Mouse (Mus musculus) Patski (cell line): Measurements from ENCODE around the gene Bcl7c. TPM values are rescaled to one million over a fixed set of nuclear protein-coding genes. Genes with fewer than 3 reads are reported as not detected.
"Not testable (repeated sequence)": the region's sequence is repeated elsewhere in the genome, so short reads cannot be mapped to it uniquely, and the experiment has no call there.

Experiments
- ATAC-seq: fragments of 100-300 bp; one replicate; pipeline ENCODE4 v1.8.0; 2021
- CTCF ChIA-PET: fragments of 350-600 bp; sonication (Branson Sonifier 250); formaldehyde crosslinking; loops from one replicate; lab custom pipeline; 2022; ENCODE audit warnings: inconsistent platforms; lab: Charles Lee
- POLR2A ChIA-PET: fragments of 350-600 bp; sonication (Branson Sonifier 250); formaldehyde crosslinking; loops from one replicate; lab custom pipeline; 2022; ENCODE audit warnings: antibody characterized with exemption, inconsistent platforms; lab: Charles Lee
- DNase-seq: peaks from one replicate; pipeline ENCODE4 v3.0.0-alpha.2; 2011; ENCODE audit warnings: low read depth, low spot score
- H3K27me3 ChIP-seq: fragments of 371-371 bp; one replicate; pipeline ENCODE4 v1.5.1; 2021
- CTCF ChIP-seq: fragments of 100-300 bp; IDR thresholded peaks from one replicate; pipeline ENCODE4 v1.5.1; 2021
- in situ Hi-C: fragments of 300-500 bp; cut with MboI; formaldehyde crosslinking; loops from 3 replicates; pipeline ENCODE4 v1.11.1; 2018; ENCODE audit warnings: low pct_unique_long_range_greater_than_20kb, mixed read lengths
- polyA plus RNA-seq: library from polyadenylated mRNA; unstranded; gene quantifications from one replicate; pipeline ENCODE4 v1.2.3, GENCODE M21; 2021

Gene Bcl7c
- polyA plus RNA-seq, 1 experiment from 2014 or later = 53.6 TPM

- TF ChIP-seq CTCF = no peak
- in situ Hi-C loops = no loop called here
- ATAC-seq (peak; percentile 31), DNase-seq (no peak)
- ChIA-PET CTCF (interaction anchor here (1.0 to 1.4 kb wide), 3 partner anchors 20 to 66 kb away, joined by 3 to 5 read pairs (median 4); partner anchors contain the start of gene Zfp629), POLR2A (interaction anchor here (0.8 to 1.5 kb wide), 3 partner anchors 21 to 23 kb away, joined by 4 to 6 read pairs (median 4); partner anchors contain the start of gene Zfp629)
- H3K27me3 ChIP-seq = no peaks in the 10 kb centered on the region
Observed at GRCm38 (mm10) chr7:127636963-127637362, 71.8 kb downstream of the Bcl7c start.

GRCm38 (mm10) chr7:127631416-127631815, 77.3 kb downstream of the Bcl7c start:
- TF ChIP-seq CTCF = no peak
- in situ Hi-C loops = no loop called here
- ATAC-seq = no peak
- no peaks in the 10 kb centered on the region for H3K27me3 ChIP-seq
- no peak for DNase-seq
- ChIA-PET POLR2A (no interaction called here), CTCF (no interaction called here)

- POLR2A ChIA-PET = no interaction called here
- H3K27me3 ChIP-seq = no peaks in the 10 kb centered on the region
- DNase-seq (no peak), ATAC-seq (no peak)
- in situ Hi-C loops = no loop called here
- TF ChIP-seq CTCF = no peak
- CTCF ChIA-PET = interaction anchor here (1.4 kb wide), 1 partner anchor 11 kb away, joined by 3 read pairs; no protein-coding TSS in a partner anchor
Observed at GRCm38 (mm10) chr7:127628646-127629045, 80.1 kb downstream of the Bcl7c start.

- DNase-seq (no peak), ATAC-seq (no peak)
- no peak for TF ChIP-seq CTCF
- no peaks in the 10 kb centered on the region for H3K27me3 ChIP-seq
- CTCF ChIA-PET = interaction anchor here (1.3 kb wide), 1 partner anchor 10 kb away, joined by 5 read pairs; no protein-coding TSS in a partner anchor
- POLR2A ChIA-PET = interaction anchor here (0.9 to 1.5 kb wide), 2 partner anchors 10 to 11 kb away, joined by 7 read pairs; partner anchors contain the start of gene Zfp629
- in situ Hi-C loops = no loop called here
Observed at GRCm38 (mm10) chr7:127626471-127626870, 82.3 kb downstream of the Bcl7c start.

- TF ChIP-seq CTCF = no peak
- in situ Hi-C loops = no loop called here
- ChIA-PET POLR2A (interaction anchor here (0.9 to 1.5 kb wide), 2 partner anchors 9 to 11 kb away, joined by 7 read pairs; partner anchors contain the start of gene Zfp629), CTCF (interaction anchor here (1.3 kb wide), 1 partner anchor 10 kb away, joined by 5 read pairs; no protein-coding TSS in a partner anchor)
- no peaks in the 10 kb centered on the region for H3K27me3 ChIP-seq
- ATAC-seq (no peak), DNase-seq (no peak)
Observed at GRCm38 (mm10) chr7:127626039-127626438, 82.7 kb downstream of the Bcl7c start.

- DNase-seq, in situ Hi-C loops, ATAC-seq, POLR2A ChIA-PET, H3K27me3 ChIP-seq, CTCF ChIA-PET: not testable (repeated sequence)
Observed at GRCm38 (mm10) chr7:127618402-127618801, 90.3 kb downstream of the Bcl7c start.

GRCm38 (mm10) chr7:127617962-127618361, 90.8 kb downstream of the Bcl7c start:
- no peaks in the 10 kb centered on the region for H3K27me3 ChIP-seq
- in situ Hi-C loops = no loop called here
- ChIA-PET CTCF (no interaction called here), POLR2A (no interaction called here)
- ATAC-seq (no peak), DNase-seq (no peak)
- TF ChIP-seq CTCF = no peak

GRCm38 (mm10) chr7:127616881-127617280, 91.9 kb downstream of the Bcl7c start:
- ATAC-seq = no peak
- ChIA-PET POLR2A (interaction anchor here (0.6 to 1.1 kb wide), 5 partner anchors 10 to 283 kb away, joined by 3 to 7 read pairs (median 4); no protein-coding TSS in a partner anchor), CTCF (interaction anchor here (0.8 to 1.2 kb wide), 3 partner anchors 9 to 127 kb away, joined by 4 to 5 read pairs (median 5); partner anchors contain the start of gene Fbxl19)
- DNase-seq = no peak
- TF ChIP-seq CTCF = no peak
- in situ Hi-C loops = no loop called here
- no peaks in the 10 kb centered on the region for H3K27me3 ChIP-seq

- no peak for TF ChIP-seq CTCF
- ChIA-PET CTCF (interaction anchor here (0.8 to 1.8 kb wide), 7 partner anchors 10 to 128 kb away, joined by 3 to 5 read pairs (median 4); partner anchors contain the start of gene Fbxl19), POLR2A (interaction anchor here (0.6 to 1.6 kb wide), 8 partner anchors 10 to 283 kb away, joined by 3 to 7 read pairs (median 4); no protein-coding TSS in a partner anchor)
- no peaks in the 10 kb centered on the region for H3K27me3 ChIP-seq
- ATAC-seq (no peak), DNase-seq (no peak)
- in situ Hi-C loops = no loop called here
Observed at GRCm38 (mm10) chr7:127616336-127616735, 92.4 kb downstream of the Bcl7c start.

GRCm38 (mm10) chr7:127614891-127615843, 93.6 kb downstream of the Bcl7c start, which contains the start of gene Zfp629:
TSS of gene Zfp629 (minus strand) at chr7:127615797.
- in situ Hi-C loops = no loop called here
- ATAC-seq = peak; percentile 62
- peak; percentile 38 for DNase-seq

More at GRCm38 (mm10) chr7:127614891-127615843, 93.6 kb downstream of the Bcl7c start, which contains the start of gene Zfp629:
- CTCF ChIA-PET = interaction anchor here (1.0 to 1.8 kb wide), 5 partner anchors 12 to 60 kb away, joined by 3 to 4 read pairs (median 3); no protein-coding TSS in a partner anchor
- POLR2A ChIA-PET = interaction anchor here (0.7 to 1.6 kb wide), 7 partner anchors 11 to 96 kb away, joined by 3 to 7 read pairs (median 4); no protein-coding TSS in a partner anchor
- TF ChIP-seq CTCF = no peak
- no peaks in the 10 kb centered on the region for H3K27me3 ChIP-seq
